Mouse (Mus musculus): Measurements from ENCODE around the gene Lmo3.

Gene Lmo3

DNA sequence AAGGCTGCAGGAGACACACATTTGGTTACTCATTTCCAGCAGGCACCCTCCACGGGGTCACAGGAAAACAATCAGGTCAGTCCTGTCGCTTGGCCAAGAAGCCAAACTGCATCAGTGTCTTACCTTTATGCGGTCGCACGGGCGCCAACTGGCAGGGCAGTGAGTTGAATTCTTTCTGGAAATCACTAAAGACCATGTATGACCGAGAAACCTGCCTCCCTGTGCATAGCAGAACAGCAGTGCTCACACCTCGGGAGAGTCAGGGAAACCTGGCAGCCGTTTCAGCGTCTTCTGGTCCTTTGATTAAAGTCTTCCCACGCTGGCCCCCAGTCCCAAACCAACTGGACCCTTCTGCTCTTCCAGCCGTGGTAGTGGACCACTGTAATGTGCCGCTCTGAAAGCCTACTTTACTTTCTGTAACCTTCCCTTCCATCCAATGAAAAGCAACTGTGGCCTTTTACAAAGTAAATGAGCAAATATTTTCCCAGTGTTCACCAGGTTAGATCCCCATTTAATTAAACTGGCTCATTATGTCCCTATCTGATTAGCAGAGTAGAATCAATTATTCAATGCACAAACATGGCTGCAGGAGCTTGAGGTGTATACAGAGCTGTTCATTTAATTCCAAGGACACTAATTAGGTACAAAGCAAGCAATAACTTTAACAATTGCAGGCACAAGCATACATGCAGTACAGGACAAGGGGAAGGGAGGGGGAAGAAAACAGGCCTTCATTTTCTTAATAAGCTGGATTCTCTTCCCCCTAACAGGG, at the start of gene Lmo3:
Gene Lmo3 (minus strand): TSS at position 235 of the 772 bp plus-strand sequence.
- no peak for DNase-seq (ENCODE audit: extremely low spot score, low read depth, low spot score)

DNA sequence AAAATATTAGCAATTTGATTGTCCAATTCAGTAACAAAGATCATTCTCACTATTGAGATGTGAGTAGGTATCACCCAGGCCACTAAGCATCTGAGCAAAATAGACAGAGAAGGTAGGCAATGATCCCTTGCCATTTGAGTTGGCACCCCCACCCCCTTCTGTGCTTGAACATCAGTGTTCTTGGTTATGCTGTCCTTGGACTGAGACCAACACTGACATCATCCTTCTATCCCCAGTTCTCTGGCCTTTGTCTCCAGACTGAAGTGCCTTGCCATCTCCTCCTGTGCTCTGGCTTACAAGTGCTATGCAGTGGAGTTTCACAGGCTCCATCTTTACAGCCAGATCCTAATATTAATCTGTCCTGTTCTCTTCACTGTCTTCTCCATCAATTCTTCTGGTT, 39.0 kb upstream of the Lmo3 start:
- DNase-seq (ENCODE audit: extremely low spot score, low read depth, low spot score), result no peak

DNA sequence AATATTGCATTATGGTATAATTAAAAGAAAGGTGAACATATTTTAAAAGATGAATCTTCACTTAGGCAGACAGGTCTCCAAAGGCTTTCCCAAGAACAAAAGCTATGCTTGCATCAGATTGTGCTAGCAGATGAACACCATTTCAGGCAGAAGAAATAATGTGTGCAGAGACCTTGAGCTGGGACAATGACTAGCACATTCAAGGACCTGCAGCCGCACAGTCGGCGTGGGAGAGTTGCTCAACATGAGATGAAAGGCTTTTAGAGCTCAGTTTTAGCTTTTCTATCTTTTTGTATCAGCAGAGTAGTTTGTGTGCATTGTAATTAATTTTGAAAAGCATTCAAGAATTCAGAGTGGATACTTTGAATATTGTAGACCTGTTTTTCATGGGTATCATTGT, 36.6 kb upstream of the Lmo3 start:
- no peak for DNase-seq (ENCODE audit: extremely low spot score, low read depth, low spot score)

DNA sequence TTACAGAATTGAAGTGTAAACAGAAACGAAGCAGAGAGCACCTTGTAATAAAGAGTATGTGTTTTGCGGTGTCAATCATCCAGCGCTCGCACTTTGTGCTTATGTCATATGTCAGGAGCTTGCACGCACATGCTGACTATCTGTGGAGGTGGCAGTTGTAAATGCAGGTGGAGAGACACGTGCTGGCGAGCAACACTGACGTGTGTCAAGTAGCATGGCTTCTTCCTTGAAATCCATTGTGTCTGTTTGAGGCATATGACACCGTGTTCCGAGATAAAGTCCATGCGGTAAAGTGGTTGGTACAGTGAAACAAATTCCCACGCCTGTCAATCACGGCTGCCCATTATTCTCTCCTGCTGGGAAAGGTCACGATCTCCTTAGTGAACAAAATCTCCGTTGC, 15.2 kb upstream of the Lmo3 start:
- DNase-seq (ENCODE audit: extremely low spot score, low read depth, low spot score), result no peak

- no peak for DNase-seq (ENCODE audit: extremely low spot score, low read depth, low spot score)
Observed at GRCm38 (mm10) chr6:138595991-138596698, 14.4 kb upstream of the Lmo3 start.

DNA sequence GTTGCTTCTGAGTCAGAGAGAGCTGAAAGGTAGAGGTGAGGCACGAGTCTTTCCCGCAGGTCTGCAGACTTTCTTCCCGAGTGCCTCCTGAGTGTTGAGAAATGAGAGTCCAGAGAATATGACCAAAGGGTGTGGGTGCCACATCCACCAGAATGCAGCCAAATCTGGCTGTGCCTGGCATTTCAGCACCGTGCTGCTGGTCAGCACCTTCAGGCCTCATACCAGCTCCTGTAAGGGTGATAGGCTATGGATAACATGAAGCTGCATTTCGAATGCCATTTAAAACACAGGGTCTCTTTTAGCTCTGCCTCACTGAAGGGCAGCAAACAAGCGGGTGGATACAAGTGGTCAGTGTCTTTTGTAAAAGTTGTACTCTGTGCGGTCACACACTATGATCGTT, 1.5 kb upstream of the Lmo3 start:
- DNase-seq (ENCODE audit: extremely low spot score, low read depth, low spot score), result no peak

GRCm38 (mm10) chr6:138582506-138583000, 785 bp upstream of the Lmo3 start:
- no peak for DNase-seq (ENCODE audit: extremely low spot score, low read depth, low spot score)

GRCm38 (mm10) chr6:138580491-138581076, 1.2 kb downstream of the Lmo3 start:
- DNase-seq (ENCODE audit: extremely low spot score, low read depth, low spot score), result no peak

GRCm38 (mm10) chr6:138563416-138563815, 18.4 kb downstream of the Lmo3 start:
- DNase-seq (ENCODE audit: extremely low spot score, low read depth, low spot score), result no peak

GRCm38 (mm10) chr6:138552144-138552543, 29.6 kb downstream of the Lmo3 start:
- no peak for DNase-seq (ENCODE audit: extremely low spot score, low read depth, low spot score)

- DNase-seq (ENCODE audit: extremely low spot score, low read depth, low spot score), result no peak
Observed at GRCm38 (mm10) chr6:138534879-138535278, 46.9 kb downstream of the Lmo3 start.

GRCm38 (mm10) chr6:138506642-138507041, 75.1 kb downstream of the Lmo3 start:
- DNase-seq (ENCODE audit: extremely low spot score, low read depth, low spot score), result no peak

DNA sequence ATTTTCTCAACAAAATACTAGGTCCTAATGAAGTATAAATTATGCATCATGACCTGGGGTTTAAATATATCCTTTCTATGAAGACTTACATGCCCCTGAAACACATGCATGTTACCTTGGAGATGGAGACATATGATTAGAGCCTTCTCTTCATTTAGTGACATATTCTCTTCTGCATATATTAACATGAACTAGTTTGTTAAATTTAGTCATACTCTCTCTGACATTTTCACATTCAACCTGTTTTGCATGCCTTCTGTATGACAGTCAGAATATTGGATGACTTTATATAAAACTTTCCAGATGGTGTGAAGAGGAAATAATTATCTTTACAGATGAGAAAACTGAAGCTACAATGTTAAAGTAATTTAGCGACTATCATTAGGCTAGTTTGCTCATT, 77.8 kb downstream of the Lmo3 start:
- no peak for DNase-seq (ENCODE audit: extremely low spot score, low read depth, low spot score)

- peak; percentile 53 for DNase-seq (ENCODE audit: extremely low spot score, low read depth, low spot score)
Observed at GRCm38 (mm10) chr6:138482834-138483233, 98.9 kb downstream of the Lmo3 start.

DNA sequence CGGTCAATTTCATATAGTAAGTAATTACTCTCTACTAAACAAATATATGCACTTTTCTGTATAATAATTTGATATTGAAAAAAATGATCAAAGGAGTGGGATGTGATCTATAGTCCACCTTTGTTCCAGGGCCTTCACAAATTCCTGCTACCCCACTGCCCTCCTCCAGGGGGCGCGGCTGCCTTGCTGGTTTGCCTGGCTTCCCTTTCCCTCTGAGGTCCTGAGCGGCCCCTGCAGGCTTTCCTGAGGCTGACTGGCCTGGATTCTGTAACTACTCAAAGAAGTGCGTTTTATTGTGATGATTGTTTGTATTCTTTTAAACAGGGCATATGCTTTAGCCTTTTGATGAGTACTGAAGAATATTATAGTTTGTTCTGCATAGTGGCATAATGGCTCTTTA, 104.2 kb downstream of the Lmo3 start:
- DNase-seq (ENCODE audit: extremely low spot score, low read depth, low spot score), result no peak

DNA sequence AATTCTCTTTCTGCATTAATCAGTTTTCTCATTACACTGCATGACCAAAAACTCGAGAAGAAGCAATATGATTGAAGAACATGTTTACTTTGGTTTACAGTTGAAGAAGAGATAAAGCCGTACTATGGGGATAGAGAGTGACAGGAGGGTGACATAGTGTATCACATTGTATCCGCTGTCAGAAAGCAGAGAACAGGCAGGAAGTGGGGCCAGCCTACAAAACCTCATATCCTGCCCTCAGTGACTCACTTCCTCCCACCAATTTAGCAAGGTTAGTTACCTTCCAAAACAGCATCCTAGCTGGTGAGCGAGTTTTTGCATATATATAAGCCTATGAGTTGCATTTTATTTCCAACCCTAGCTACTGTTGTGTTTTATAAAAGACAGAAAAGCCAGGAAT, 112.6 kb downstream of the Lmo3 start:
- no peak for DNase-seq (ENCODE audit: extremely low spot score, low read depth, low spot score)

DNA sequence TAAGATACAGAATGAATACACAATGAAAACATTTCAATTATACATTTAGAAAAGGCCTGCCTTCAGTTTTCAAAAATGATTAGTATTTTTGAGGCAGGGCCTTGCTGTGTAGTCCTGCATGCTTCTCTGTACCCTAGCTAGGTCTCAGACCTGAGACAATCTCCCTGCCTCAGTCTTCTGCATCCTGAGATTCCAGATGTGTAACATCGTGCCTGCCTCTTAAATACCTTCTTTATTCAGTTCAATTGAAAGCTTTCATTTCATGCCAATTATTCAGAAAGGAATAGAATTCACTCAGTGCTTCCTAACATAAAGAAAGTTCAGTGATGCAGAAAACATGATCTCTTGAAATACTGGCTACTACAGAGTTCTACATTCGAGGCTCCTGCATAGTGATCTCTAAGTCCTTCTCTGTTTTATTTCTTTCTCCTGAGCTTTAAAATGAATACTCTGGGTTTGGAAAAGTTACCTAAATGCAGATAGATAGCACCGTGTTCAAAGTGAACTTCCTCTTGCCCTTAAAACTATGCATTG, 137.2 kb downstream of the Lmo3 start:
- no peak for DNase-seq (ENCODE audit: extremely low spot score, low read depth, low spot score)

GRCm38 (mm10) chr6:138437351-138437750, 144.4 kb downstream of the Lmo3 start:
- no peak for DNase-seq (ENCODE audit: extremely low spot score, low read depth, low spot score)

DNA sequence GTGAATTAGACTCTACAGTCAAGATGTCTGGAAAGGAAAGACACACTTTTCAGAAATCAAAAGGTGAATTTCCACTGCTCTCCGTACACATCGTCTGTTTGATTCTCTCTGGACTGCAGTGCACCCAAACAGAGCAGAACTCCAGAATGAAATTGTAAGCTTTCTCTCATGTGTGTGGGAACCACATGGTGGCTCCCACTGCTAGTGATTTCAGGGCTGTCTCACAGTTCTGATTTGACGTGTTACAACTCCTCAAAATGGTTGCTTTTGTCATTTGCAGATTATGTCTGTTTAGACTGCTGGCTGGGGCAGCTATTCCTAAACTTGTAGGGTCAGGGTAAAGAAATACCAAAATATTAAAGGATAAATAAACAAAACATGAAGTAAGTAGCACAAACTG, 145.0 kb downstream of the Lmo3 start:
- no peak for DNase-seq (ENCODE audit: extremely low spot score, low read depth, low spot score)

- no peak for DNase-seq (ENCODE audit: extremely low spot score, low read depth, low spot score)
Observed at GRCm38 (mm10) chr6:138427394-138427793, 154.4 kb downstream of the Lmo3 start.

DNA sequence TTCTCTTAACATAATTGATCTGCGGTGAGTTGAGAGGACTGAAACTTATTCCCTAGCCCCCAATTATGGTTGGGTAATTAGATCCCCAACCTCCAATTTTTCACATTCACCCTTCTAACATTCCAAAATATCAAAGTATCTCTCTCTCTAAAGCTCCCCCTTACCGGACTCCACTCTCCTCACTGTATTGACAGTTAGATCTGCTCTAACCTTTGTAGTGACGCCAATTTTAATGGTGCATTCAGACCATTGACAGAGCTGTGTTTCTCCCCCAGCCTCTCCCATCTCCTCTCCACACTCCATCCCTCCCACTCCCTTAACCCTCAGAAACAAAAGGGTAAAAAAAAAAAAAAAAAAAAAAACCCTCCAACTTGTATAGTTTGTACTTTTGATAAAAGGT, 154.9 kb downstream of the Lmo3 start:
- DNase-seq (ENCODE audit: extremely low spot score, low read depth, low spot score), result no peak

Measured in hindlimb bud, embryonic 11.5 days (tissue).